Mouse (Mus musculus): ENCODE measurements around the gene Acbd3.

DNA sequence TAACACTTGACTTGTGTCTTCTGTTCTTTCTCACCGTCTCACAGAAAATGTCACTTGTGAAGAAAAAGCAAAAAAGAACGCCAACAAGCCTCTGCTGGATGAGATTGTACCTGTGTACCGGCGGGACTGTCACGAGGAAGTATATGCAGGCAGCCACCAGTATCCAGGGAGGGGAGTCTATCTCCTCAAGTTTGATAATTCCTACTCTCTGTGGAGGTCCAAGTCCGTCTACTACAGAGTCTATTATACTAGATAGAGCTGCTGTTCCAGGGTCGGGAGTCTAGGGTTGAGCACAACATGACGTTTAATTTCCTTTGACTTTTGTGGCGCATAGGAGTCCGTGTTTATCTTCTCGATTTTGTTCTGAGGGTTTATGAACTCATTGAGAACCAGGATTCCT is 26.3 kb downstream of the Acbd3 start:
- TF ChIP-seq MYC (IDR thresholded peaks at IDR 0.05; ENCODE audit: low read depth, low read length) (no peak), MXI1 (IDR thresholded peaks at IDR 0.05; ENCODE audit: low read depth, low read length) (no peak), RCOR1 (conservative IDR thresholded peaks at IDR 0.05; ENCODE audit: low read depth, low read length) (no peak), EP300 (IDR thresholded peaks at IDR 0.05; ENCODE audit: low read length) (no peak), ZMIZ1 (IDR thresholded peaks at IDR 0.05; ENCODE audit: low read depth, low read length) (no peak), MAZ (IDR thresholded peaks at IDR 0.05; ENCODE audit: low read depth, low read length) (no peak), CTCF (conservative IDR thresholded peaks at IDR 0.05 in 1 of 2, IDR thresholded peaks at IDR 0.05 in 1 of 2; ENCODE audit: low read depth in 2 of 2, low read length in 2 of 2) (no peak), POLR2AphosphoS2 (IDR thresholded peaks at IDR 0.05; ENCODE audit: low read depth, low read length) (no peak), ETS1 (conservative IDR thresholded peaks at IDR 0.05; ENCODE audit: low read depth, low read length) (no peak), MAFK (IDR thresholded peaks at IDR 0.05; ENCODE audit: insufficient replicate concordance, low read length) (no peak), IRF4 (IDR thresholded peaks at IDR 0.05; ENCODE audit: low read depth, low read length) (no peak), POLR2A (IDR thresholded peaks at IDR 0.05; ENCODE audit: low read depth, low read length) (no peak)
